Mouse (Mus musculus) monocyte, adult 5-6 weeks (primary cell): ENCODE data around the gene Pced1b. TPM values are rescaled to one million over a fixed set of nuclear protein-coding genes. Genes with fewer than 3 reads are reported as not detected.
A peak's percentile ranks its signal among the peaks of the same experiment; 100 is the strongest.
"Not testable (repeated sequence)": the region's sequence is repeated elsewhere in the genome, so short reads cannot be mapped to it uniquely, and the experiment has no call there.

Source experiments
- ATAC-seq: fragments of 153-309, 156-312 bp; replicated peaks from 2 replicates; pipeline ENCODE4 v1.8.0; 2017; ENCODE audit warnings: mild to moderate bottlenecking; ENCODE audit not compliant: low TSS enrichment, insufficient number of reproducible peaks, severe bottlenecking, poor library complexity, low FRiP score
- total RNA-seq: library from RNA; stranded (forward); fragments of 200-1000, 200-491, 200-594 nt; gene quantifications from 3 replicates; pipeline ENCODE4 v1.2.3, GENCODE M21; 2017

Gene Pced1b
- total RNA-seq, 1 experiment from 2014 or later, result 1.6 TPM

GRCm38 (mm10) chr15:97360842-97361770 is 114.2 kb downstream of the Pced1b start:
- ATAC-seq, result peak; percentile 95

- ATAC-seq, result no peak
Observed at GRCm38 (mm10) chr15:97361771-97362171, 114.9 kb downstream of the Pced1b start.

DNA sequence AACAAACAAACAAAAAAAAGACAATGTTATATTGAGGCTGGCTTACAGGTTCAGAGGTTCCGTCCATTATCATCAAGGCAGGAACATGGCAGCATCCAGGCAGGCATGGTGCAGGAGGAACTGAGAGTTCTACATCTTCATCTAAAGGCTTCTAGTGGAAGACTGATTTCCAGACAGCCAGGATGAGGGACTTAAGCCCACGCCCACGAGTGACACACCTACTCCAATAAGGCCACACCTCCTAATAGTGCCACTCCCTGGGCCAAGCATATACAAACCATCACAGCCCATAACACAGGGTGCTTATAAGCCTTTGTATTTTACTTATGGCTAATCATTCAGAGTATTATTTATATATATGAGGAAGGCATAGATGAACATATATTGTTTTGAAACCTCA is 117.4 kb downstream of the Pced1b start:
- ATAC-seq, result not testable (repeated sequence)

DNA sequence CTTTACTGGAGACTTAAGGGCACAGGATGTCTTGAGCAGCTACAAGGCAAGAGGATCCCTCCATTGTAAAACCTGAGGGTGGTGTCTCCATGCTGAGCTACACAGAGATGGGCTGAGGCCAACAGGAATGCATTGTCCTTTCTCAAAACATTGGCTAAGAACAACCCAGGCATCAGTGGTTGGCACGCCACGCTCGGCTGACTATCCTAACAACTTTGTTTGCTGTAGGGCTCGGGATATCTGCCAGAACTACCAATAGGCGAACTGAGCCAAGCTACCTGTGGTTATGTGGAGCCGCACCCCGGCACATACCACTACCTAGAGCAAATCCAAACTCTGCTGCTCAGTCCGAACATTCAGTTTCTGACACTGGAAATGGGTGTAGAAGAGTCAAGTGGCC is 118.1 kb downstream of the Pced1b start:
- no peak for ATAC-seq

GRCm38 (mm10) chr15:97368035-97368608 is 121.2 kb downstream of the Pced1b start:
- ATAC-seq, result no peak

GRCm38 (mm10) chr15:97368631-97369030 is 121.7 kb downstream of the Pced1b start:
- no peak for ATAC-seq

DNA sequence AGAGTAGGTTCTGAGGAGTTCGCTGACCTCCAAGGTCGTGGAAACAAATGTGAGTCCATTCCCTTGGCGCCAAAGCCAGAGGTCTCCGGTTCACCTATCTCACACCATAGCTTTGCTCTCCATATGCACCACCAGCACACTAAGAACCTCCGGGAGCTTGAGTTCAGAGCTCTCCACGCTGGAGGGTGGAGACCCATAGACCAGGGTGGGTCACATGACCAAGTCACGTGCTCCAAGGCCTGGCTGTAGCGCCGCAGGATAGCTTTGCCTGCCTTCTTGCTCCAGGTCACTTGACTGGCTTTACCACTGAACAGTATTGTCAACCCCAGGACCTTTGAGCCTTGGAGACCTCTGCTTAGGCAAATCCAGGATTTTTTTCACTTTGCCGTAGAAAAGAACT is 122.2 kb downstream of the Pced1b start:
- no peak for ATAC-seq

DNA sequence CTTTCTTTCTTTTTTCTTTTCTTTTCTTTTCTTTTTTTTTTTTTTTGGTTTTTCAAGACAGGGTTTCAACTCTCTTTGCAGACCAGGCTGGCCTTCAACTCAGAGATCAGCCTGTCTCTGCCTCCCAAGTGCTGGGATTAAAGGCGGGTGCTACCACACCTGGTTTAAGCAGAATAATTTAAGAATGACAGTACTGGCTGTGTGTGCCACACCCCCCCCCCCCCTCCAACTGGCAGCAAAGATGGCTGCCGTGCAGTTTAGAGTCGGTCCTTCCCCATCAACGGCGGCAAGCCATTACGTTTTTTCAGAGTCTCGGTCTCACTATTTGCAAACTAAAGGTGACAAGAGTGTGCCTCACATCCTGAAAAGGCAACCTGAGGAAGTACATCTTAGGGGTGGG is 124.0 kb downstream of the Pced1b start:
- no peak for ATAC-seq

DNA sequence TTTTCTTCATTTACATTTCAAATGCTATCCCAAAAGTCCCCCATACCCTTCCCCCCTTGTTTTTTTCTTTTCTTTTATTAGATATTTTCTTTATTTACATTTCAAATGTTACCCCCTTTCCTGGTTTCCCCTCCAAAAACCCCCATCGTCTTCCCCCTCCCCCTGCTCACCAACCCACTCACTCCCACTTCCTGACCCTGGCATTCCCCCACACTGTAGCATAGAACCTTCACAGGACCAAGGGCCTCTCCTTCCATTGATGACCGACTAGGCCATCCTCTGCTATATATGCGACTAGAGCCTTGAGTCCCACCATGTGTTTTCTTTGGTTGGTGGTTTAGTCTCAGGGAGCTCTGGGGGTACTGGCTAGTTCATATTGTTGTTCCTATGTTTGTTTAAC is 125.1 kb downstream of the Pced1b start:
- ATAC-seq, result not testable (repeated sequence)

DNA sequence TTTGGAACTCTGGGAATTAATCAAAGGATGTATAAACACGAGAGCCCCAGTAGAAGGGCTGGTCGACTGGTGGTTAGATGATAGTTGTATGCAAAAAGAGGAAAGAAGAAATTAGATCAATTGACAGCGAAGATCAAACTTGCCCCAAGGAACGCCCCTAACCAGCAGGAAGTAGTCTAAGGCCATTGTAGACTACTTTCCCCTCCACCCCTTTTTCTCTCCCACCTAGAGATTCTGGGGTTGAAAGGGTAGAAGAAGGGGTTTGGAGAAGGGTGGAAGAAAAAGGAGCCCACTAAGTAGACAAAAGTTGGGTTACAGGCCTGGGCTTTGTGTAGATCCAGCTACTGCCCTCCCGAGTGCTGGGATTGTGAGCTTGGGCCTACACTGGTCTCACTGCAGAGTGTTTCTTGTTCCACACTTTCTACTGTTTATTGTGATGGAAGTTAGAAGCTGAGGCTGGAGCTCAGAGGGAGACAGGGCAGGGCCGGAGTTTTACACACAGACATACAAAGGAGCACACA is 125.8 kb downstream of the Pced1b start:
- no peak for ATAC-seq

DNA sequence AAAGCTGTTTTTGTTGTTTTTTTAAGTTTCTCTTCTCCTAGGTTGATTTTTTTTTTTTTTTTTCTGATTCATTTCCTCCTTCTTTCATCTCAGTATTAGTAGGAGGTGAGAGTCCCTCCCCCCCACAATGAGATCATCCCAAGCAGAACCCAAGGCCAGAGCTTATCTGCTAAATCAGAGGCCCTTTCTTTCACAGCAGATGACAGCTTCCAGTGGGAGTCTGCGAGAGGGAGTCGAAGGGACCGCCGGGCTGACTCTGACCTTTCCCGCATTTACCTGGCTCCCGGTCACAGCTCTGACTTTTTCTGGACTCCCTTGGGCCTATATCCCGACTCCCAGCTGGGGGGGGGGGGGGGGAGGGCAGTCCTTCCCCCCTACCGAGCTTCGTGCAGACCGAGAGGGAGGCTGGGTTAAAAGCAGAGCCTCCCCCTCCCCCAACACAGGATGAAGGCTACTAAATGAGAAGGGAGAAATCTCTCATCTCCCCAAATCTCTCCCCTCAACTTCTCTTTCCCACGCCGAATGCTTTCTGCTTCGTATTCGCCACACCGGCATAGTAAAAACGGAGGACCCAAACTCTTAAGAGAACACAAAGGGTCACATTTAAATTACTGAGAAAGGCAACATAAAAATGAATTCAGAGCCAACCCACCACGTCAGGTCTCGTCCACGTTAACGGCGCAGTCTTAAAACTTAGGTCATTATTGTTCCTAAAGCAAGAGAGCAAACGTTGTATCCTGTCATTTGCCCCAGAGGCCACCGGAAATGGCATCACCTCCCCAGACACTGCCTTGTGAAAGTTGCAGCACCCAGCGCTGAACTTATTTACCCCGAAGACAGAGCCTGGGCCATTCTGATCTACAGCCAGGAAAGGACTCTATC is 126.5 kb downstream of the Pced1b start:
- ATAC-seq, result peak; percentile 91

GRCm38 (mm10) chr15:97374085-97374844 is 127.4 kb downstream of the Pced1b start:
- no peak for ATAC-seq

DNA sequence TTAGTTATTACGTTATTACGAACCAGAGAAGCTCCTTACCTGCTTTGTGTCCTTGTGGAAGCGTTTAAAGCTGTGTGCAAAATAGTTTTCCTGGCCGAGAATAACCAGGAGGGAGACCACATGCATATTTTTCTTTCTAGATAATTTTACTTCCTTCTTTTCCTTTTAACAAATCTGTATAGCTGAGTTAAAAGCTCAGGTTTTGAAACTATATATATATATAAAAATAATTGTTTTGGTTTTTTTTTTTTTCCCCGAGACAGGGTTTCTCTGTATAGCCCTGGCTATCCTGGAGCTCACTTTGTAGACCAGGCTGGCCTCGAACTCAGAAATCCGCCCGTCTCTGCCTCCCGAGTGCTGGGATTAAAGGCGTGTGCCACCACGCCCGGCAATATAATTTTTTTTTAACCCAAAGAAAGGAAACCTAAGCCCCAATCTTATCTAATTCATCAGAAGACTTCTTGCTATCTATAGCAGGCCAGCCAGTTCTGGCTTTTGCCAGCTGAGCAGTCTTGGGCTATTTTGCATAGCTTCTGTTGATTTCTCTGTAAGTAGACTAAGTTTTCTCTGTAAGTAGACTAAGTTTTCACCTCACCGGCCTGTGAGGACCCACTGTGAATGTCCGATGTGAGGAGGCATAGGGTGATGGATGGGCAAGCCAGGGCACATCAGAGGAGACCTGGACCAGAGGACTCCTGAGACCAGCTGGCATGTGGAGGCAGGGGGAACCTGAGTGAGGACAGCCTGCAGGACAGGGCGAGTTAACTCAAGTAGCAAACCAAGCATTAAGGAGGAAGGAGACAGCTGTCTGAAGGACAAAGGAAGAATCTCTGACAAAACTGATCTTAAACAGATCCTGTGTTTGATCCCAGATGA is 128.2 kb downstream of the Pced1b start:
- no peak for ATAC-seq

- no peak for ATAC-seq
Observed at GRCm38 (mm10) chr15:97376081-97376742, 129.3 kb downstream of the Pced1b start.

DNA sequence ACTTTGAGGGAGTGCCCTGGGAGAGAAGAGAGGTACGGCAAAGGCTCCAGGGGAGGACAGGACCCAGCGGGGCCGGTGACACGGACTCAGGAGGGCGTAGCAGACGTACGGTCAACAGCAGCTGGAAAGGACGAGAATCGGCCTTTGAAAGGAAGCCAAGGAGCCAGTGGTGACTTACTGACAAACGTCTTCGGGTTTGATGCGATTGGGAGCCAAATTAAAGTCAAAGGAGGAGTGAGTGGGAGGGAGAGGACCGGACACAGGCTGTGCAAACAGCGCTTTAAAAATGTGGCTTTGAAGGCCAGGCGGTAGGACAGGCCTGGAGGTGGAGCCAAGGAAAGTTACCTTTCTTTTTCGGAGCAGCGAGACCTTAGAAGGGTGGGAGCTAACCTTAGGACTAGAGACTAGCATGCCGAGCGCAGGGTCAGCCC is 129.9 kb downstream of the Pced1b start:
- ATAC-seq, result no peak

GRCm38 (mm10) chr15:97378061-97378460 is 131.2 kb downstream of the Pced1b start:
- ATAC-seq, result no peak
